In genomic region chr13:110023031-110023430, GRCm38 (mm10) we compare ENCODE assay signal across 8 mouse cellular contexts.
DNase-seq lines count a peak whose midpoint lies in the region; ATAC-seq lines count a peak whose summit lies in the region.

No protein-coding gene starts in this region.

- no peak overlapping the region for H3K4me3 ChIP-seq in hindbrain, embryonic 10.5 days
- H3K4me3 ChIP-seq in hindbrain, embryonic 13.5 days, result no peak overlapping the region

- no peaks in the 10 kb centered on the region for H3K9me3 ChIP-seq in hindbrain, embryonic 10.5 days
- no peaks in the 10 kb centered on the region for H3K9me3 ChIP-seq in hindbrain, embryonic 13.5 days

- H3K27ac ChIP-seq in hindbrain, embryonic 10.5 days, result no peak overlapping the region
- no peak overlapping the region for H3K27ac ChIP-seq in hindbrain, embryonic 13.5 days

- peaks cover 4% of the 10 kb centered on the region; the same call in 1 of the 2 replicates for H3K27me3 ChIP-seq in hindbrain, embryonic 10.5 days (ENCODE audit: insufficient read depth, poor library complexity, severe bottlenecking)
- no peaks in the 10 kb centered on the region for H3K27me3 ChIP-seq in hindbrain, embryonic 13.5 days
- H3K27me3 ChIP-seq in splenic B cell, adult 2 months (ENCODE audit: control insufficient read depth, insufficient read depth, low read length, poor library complexity, severe bottlenecking), result no peaks in the 10 kb centered on the region

- 85% methylated on average over 5 of the region's 5 CpGs for WGBS in hindbrain, embryonic 10.5 days
- 88% methylated on average over 5 of the region's 5 CpGs for WGBS in hindbrain, embryonic 13.5 days

- H3K9ac ChIP-seq in hindbrain, embryonic 13.5 days, result no peak overlapping the region

- no peak overlapping the region for H3K4me2 ChIP-seq in hindbrain, embryonic 13.5 days

- peaks cover 19% of the 10 kb centered on the region for H3K4me1 ChIP-seq in hindbrain, embryonic 10.5 days (replicated peaks)
- peaks cover 18% of the 10 kb centered on the region for H3K4me1 ChIP-seq in hindbrain, embryonic 13.5 days (replicated peaks)

- peak; percentile 48 for DNase-seq in hindbrain, embryonic 10.5 days (ENCODE audit: low spot score)
- DNase-seq in thymus, postnatal 25 days, result peak; percentile 17
- DNase-seq in thymus, adult 18-20 months, result no peak
- peak; percentile 59 for DNase-seq in embryo, embryonic 11 days
- peak; percentile 51 for DNase-seq in splenic B cell, adult 2 months (ENCODE audit: low read depth, low spot score)
- no peak for DNase-seq in layer of hippocampus, postnatal 36 days
- no peak for DNase-seq in spleen, postnatal 4 days (ENCODE audit: low spot score in 2 of 2)

- no peaks in the 10 kb centered on the region for H3K36me3 ChIP-seq in hindbrain, embryonic 10.5 days
- no peaks in the 10 kb centered on the region for H3K36me3 ChIP-seq in hindbrain, embryonic 13.5 days
- H3K36me3 ChIP-seq in splenic B cell, adult 2 months (ENCODE audit: control insufficient read depth, insufficient read depth, low read length, poor library complexity, severe bottlenecking), result no peaks in the 10 kb centered on the region

- no peak for ATAC-seq in hindbrain, embryonic 13.5 days (ENCODE audit: low FRiP score)

Comparison
In these comparisons a context has a peak if more than half of its experiments do, and no peak if none do; other contexts are left out.
1. DNase-seq: peak in hindbrain, embryonic 10.5 days (single experiment), thymus, postnatal 25 days (single experiment), embryo, embryonic 11 days (single experiment) and splenic B cell, adult 2 months (single experiment); none in thymus, adult 18-20 months (0 of 2), layer of hippocampus, postnatal 36 days (0 of 2) and spleen, postnatal 4 days (0 of 2).